Mouse (Mus musculus) bone marrow, adult 2 months (tissue): Measurements from ENCODE around the gene Rhbdd1.

Experiments used
- CTCF ChIP-seq: fragments of 200-500 bp; IDR thresholded peaks from 2 replicates; pipeline ENCODE4 v1.5.1; 2011; ENCODE audit warnings: low read length, control low read depth; ENCODE audit not compliant: control insufficient read depth, insufficient read depth
- POLR2A ChIP-seq: fragments of 200-500 bp; IDR thresholded peaks from 2 replicates; pipeline ENCODE4 v1.6.1; 2011; ENCODE audit warnings: low read depth, mild to moderate bottlenecking, control low read depth, low read length, borderline replicate concordance; ENCODE audit not compliant: control insufficient read depth

- TF ChIP-seq CTCF: no peak
- no peak for TF ChIP-seq POLR2A
Observed at GRCm38 (mm10) chr1:82320456-82320855, 4.2 kb downstream of the Rhbdd1 start.
